Mouse (Mus musculus): ENCODE measurements around the gene Snrpa. TPM values are rescaled to one million over a fixed set of nuclear protein-coding genes. Genes with fewer than 3 reads are reported as not detected.

Gene Snrpa
- polyA plus RNA-seq, 1 experiment from 2014 or later, result 363 TPM

DNA sequence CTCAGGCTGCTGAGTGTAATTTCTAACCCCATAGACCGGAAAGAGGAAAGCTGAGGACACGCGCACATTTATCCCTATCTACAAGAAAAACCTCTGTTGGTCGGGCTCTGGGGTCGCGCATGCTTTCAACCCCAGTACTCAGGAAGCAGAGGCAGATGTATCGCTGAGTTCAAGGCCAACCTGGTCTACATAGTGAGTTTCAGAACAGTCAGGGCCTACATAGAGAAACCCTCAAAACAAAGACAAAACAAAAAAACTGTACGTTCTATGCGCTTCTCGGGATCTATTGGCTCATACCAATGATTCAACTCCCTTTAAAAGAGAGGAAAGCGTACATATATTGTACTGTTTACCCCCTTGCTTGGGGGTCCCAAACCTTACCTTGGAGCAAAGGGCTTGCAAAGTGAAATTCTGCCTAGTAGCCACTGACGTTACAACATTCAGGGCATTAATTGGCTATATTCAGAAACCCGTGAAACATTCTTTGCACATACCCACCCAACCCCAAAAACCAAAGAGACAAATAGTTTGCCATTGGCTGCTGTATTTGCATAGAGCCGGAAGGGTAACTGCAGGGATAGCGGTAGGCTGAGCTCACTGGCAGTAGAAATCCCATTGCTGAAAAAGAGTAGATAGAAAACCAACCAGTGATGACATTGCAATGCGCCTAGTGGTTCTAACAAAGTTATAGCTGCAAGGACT is 16.7 kb downstream of the Snrpa start:
- ATAC-seq (ENCODE audit: insufficient read depth, low FRiP score, low TSS enrichment) (no peak), DNase-seq (ENCODE audit: low spot score) (peak; percentile 3)
- H3K9me3 ChIP-seq (ENCODE audit: control insufficient read depth, low read length), result no peaks in the 10 kb centered on the region
- peak overlapping the region; percentile 83; the same call in 1 of the 2 replicates for H3K27ac ChIP-seq (ENCODE audit: low read depth, low read length)
- H3K9ac ChIP-seq (ENCODE audit: low read length), result no peak overlapping the region
- peaks cover 5% of the 10 kb centered on the region for H3K4me1 ChIP-seq (ENCODE audit: control insufficient read depth, insufficient read depth, low read length)
- H3K4me3 ChIP-seq (ENCODE audit: low read depth, low read length), result peak overlapping the region; percentile 65
- 47% methylated on average over 16 of the region's 16 CpGs for WGBS
- peak overlapping the region; percentile 43 for H3K4me2 ChIP-seq (ENCODE audit: low read depth)
- H3K36me3 ChIP-seq (ENCODE audit: control insufficient read depth, insufficient read depth, low read length), result no peaks in the 10 kb centered on the region; the same call in 1 of the 2 replicates
- H3K27me3 ChIP-seq (ENCODE audit: control insufficient read depth, insufficient read depth, low read length), result no peaks in the 10 kb centered on the region

DNA sequence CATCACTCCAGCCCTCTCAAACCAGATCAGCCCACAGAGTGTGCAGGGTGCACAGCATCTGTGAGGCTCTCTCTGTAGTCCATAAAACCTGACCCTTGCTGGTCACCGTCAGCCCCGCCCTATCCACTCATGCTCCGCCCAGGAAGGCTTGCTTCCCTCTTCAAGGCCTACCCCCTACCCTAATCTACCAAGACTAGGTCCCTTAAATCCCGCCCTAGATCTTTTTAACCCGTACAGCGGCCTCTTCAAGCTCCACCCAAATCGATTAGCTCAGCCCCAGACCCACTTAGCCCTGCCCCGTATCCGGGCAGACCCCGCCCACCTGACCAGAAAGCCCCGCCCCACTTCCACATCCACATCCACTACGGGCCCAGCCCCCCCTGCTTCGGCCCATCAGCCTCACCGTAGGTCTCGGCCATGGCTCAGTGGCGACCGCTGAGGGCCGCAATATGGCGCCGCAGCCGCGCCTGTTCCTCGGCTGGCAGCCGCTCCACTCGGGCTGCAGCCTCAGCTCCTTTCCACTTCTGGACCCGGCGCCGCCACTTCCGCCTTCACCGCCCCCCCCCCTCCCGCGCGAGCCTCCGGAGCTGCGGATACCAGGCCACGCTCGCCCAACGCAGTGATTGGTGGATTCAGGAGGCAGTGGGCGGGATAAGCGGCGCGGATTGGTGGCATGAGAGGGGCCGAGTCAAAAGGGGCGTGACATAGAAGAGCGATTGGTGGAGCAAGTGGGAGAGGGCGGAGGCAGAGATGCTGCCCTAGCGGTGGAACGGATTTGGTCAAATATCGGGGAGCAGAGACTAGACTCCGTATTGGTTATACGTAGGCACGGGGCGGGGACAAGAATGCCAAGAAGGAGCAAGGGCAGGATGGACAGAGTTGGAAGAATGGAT is 17.5 kb downstream of the Snrpa start, which contains the start of gene Rab4b:
TSS of gene Rab4b (minus strand) at position 573 of the 893 bp plus-strand sequence.
- Histone ChIP-seq H3K27me3 (ENCODE audit: control insufficient read depth, insufficient read depth, low read length) (no peaks in the 10 kb centered on the region), H3K4me2 (ENCODE audit: low read depth) (peak within 1 kb of the TSS; percentile 55), H3K27ac (ENCODE audit: low read depth, low read length) (peak within 1 kb of the TSS; percentile 83), H3K36me3 (ENCODE audit: control insufficient read depth, insufficient read depth, low read length) (no peaks in the 10 kb centered on the region; the same call in 1 of the 2 replicates), H3K4me1 (ENCODE audit: control insufficient read depth, insufficient read depth, low read length) (peaks cover 5% of the 10 kb centered on the region), H3K9ac (ENCODE audit: low read length) (peak within 1 kb of the TSS; percentile 52), H3K9me3 (ENCODE audit: control insufficient read depth, low read length) (no peaks in the 10 kb centered on the region), H3K4me3 (ENCODE audit: low read depth, low read length) (peak within 1 kb of the TSS; percentile 65)
- peak; percentile 99 for DNase-seq (ENCODE audit: low spot score)
- WGBS, result under 1% methylated on average over 50 of the region's 53 CpGs
- ATAC-seq (ENCODE audit: insufficient read depth, low FRiP score, low TSS enrichment), result peak; percentile 98

GRCm38 (mm10) chr7:27177942-27178323 is 18.1 kb downstream of the Snrpa start:
- 24% methylated on average over 4 of the region's 4 CpGs for WGBS
- peak overlapping the region; percentile 52 for H3K9ac ChIP-seq (ENCODE audit: low read length)
- ATAC-seq (ENCODE audit: insufficient read depth, low FRiP score, low TSS enrichment), result no peak
- no peaks in the 10 kb centered on the region for H3K9me3 ChIP-seq (ENCODE audit: control insufficient read depth, low read length)
- no peaks in the 10 kb centered on the region for H3K27me3 ChIP-seq (ENCODE audit: control insufficient read depth, insufficient read depth, low read length)
- peaks cover 1% of the 10 kb centered on the region; the same call in 1 of the 2 replicates for H3K36me3 ChIP-seq (ENCODE audit: control insufficient read depth, insufficient read depth, low read length)
- no peak for DNase-seq (ENCODE audit: low spot score)
- peak overlapping the region; percentile 65 for H3K4me3 ChIP-seq (ENCODE audit: low read depth, low read length)
- peak overlapping the region; percentile 55 for H3K4me2 ChIP-seq (ENCODE audit: low read depth)
- peak overlapping the region; percentile 83 for H3K27ac ChIP-seq (ENCODE audit: low read depth, low read length)
- H3K4me1 ChIP-seq (ENCODE audit: control insufficient read depth, insufficient read depth, low read length), result peaks cover 5% of the 10 kb centered on the region

- no peak overlapping the region for H3K27ac ChIP-seq (ENCODE audit: low read depth, low read length)
Observed at GRCm38 (mm10) chr7:27174896-27175295, 21.2 kb downstream of the Snrpa start.

DNA sequence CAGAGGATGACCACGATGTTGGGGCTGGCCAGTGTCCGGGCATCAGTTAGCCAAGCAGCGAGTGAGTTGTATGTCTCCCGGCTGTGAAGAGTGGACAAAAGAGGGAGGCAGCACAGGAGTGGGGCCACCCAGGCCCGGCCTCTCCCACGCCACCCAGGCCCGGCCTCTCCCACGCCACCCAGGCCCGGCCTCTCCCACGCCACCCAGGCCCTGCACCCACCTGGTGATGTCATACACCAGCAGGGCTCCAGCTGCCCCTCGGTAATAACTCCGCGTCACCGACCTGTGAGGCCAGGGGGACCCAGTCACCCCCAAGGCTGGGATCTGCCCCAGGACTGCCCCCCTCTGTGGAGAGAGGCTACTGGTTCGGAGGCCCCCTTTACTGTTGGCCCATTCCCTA is 21.6 kb downstream of the Snrpa start:
- Histone ChIP-seq H3K27me3 (ENCODE audit: control insufficient read depth, insufficient read depth, low read length) (no peaks in the 10 kb centered on the region), H3K36me3 (ENCODE audit: control insufficient read depth, insufficient read depth, low read length) (peaks cover 2% of the 10 kb centered on the region; the same call in 1 of the 2 replicates), H3K27ac (ENCODE audit: low read depth, low read length) (no peak overlapping the region), H3K4me2 (ENCODE audit: low read depth) (no peak overlapping the region), H3K9me3 (ENCODE audit: control insufficient read depth, low read length) (no peaks in the 10 kb centered on the region), H3K4me1 (ENCODE audit: control insufficient read depth, insufficient read depth, low read length) (peaks cover 5% of the 10 kb centered on the region), H3K4me3 (ENCODE audit: low read depth, low read length) (no peak overlapping the region), H3K9ac (ENCODE audit: low read length) (no peak overlapping the region)
- DNase-seq (ENCODE audit: low spot score) (no peak), ATAC-seq (ENCODE audit: insufficient read depth, low FRiP score, low TSS enrichment) (no peak)
- 95% methylated on average over 14 of the region's 15 CpGs for WGBS

More at GRCm38 (mm10) chr7:27174896-27175295, 21.2 kb downstream of the Snrpa start:
- no peak for ATAC-seq (ENCODE audit: insufficient read depth, low FRiP score, low TSS enrichment)
- no peak overlapping the region for H3K9ac ChIP-seq (ENCODE audit: low read length)
- H3K4me2 ChIP-seq (ENCODE audit: low read depth), result no peak overlapping the region
- no peaks in the 10 kb centered on the region for H3K9me3 ChIP-seq (ENCODE audit: control insufficient read depth, low read length)
- H3K27me3 ChIP-seq (ENCODE audit: control insufficient read depth, insufficient read depth, low read length), result no peaks in the 10 kb centered on the region
- DNase-seq (ENCODE audit: low spot score), result no peak
- WGBS, result 96% methylated on average over 7 of the region's 7 CpGs
- H3K4me3 ChIP-seq (ENCODE audit: low read depth, low read length), result no peak overlapping the region
- H3K4me1 ChIP-seq (ENCODE audit: control insufficient read depth, insufficient read depth, low read length), result peaks cover 5% of the 10 kb centered on the region
- H3K36me3 ChIP-seq (ENCODE audit: control insufficient read depth, insufficient read depth, low read length), result peaks cover 2% of the 10 kb centered on the region; the same call in 1 of the 2 replicates

DNA sequence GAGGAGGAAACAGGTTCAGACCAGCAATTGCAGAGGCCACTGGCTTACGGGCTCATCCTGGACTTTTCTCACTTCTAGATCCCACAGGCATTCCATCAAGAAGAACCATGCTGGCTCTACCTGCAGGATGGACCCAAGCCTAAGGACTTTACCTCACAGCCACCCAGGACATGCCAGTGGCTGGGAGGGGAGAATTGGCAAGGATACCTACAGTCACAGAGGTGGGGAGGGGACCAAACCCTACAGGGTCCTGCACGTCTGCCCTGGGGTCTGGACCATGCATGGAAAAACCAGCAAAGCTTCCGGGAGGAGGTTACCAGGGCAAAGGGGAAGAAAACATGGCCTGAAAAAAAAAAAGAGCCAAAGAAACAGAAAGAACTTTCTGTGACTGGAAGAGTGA is 25.1 kb downstream of the Snrpa start:
- H3K4me3 ChIP-seq (ENCODE audit: low read depth, low read length), result no peak overlapping the region
- no peak for DNase-seq (ENCODE audit: low spot score)
- WGBS, result 92% methylated on average over 3 of the region's 3 CpGs
- no peaks in the 10 kb centered on the region for H3K27me3 ChIP-seq (ENCODE audit: control insufficient read depth, insufficient read depth, low read length)
- no peaks in the 10 kb centered on the region for H3K9me3 ChIP-seq (ENCODE audit: control insufficient read depth, low read length)
- H3K4me2 ChIP-seq (ENCODE audit: low read depth), result no peak overlapping the region
- peaks cover 2% of the 10 kb centered on the region; the same call in 1 of the 2 replicates for H3K36me3 ChIP-seq (ENCODE audit: control insufficient read depth, insufficient read depth, low read length)
- no peak overlapping the region for H3K9ac ChIP-seq (ENCODE audit: low read length)
- ATAC-seq (ENCODE audit: insufficient read depth, low FRiP score, low TSS enrichment), result no peak
- no peak overlapping the region for H3K27ac ChIP-seq (ENCODE audit: low read depth, low read length)
- H3K4me1 ChIP-seq (ENCODE audit: control insufficient read depth, insufficient read depth, low read length), result no peaks in the 10 kb centered on the region; the same call in 1 of the 2 replicates

GRCm38 (mm10) chr7:27168371-27168770 is 27.7 kb downstream of the Snrpa start:
- H3K27ac ChIP-seq (ENCODE audit: low read depth, low read length), result no peak overlapping the region
- H3K4me1 ChIP-seq (ENCODE audit: control insufficient read depth, insufficient read depth, low read length), result peaks cover 20% of the 10 kb centered on the region
- no peak overlapping the region for H3K9ac ChIP-seq (ENCODE audit: low read length)
- H3K27me3 ChIP-seq (ENCODE audit: control insufficient read depth, insufficient read depth, low read length), result no peaks in the 10 kb centered on the region
- no peak for ATAC-seq (ENCODE audit: insufficient read depth, low FRiP score, low TSS enrichment)
- WGBS, result 91% methylated on average over 5 of the region's 5 CpGs
- peaks cover 2% of the 10 kb centered on the region; the same call in 1 of the 2 replicates for H3K36me3 ChIP-seq (ENCODE audit: control insufficient read depth, insufficient read depth, low read length)
- H3K4me2 ChIP-seq (ENCODE audit: low read depth), result no peak overlapping the region
- no peak for DNase-seq (ENCODE audit: low spot score)
- no peak overlapping the region for H3K4me3 ChIP-seq (ENCODE audit: low read depth, low read length)
- H3K9me3 ChIP-seq (ENCODE audit: control insufficient read depth, low read length), result no peaks in the 10 kb centered on the region

DNA sequence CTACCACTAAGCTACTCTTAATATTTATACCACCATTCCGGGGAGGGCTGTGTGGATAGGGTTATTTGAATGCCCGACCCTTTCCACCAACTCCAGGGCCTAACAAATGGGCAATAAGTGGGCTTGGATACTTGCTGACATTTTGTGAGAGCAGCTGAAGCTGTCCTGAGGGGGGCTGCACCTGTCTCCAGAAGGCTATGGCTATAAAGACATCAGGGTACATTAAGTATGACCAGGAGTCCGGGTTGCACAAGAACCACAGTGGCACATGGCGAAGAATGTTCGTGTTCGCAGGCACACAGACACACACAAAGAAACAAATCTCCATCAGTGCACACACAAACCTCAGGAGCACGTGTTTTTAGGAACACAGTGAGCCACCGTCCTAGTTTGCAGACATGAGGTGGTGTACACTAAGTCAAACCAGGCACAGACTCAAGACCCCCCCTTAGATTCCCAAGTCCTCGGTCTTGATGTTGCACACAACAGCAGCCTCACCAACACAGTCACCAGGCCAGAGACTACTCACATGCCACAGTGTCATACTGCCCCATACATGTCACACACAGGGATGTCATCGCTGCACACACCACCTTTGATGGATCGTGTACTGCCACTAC is 28.5 kb downstream of the Snrpa start:
- no peaks in the 10 kb centered on the region for H3K9me3 ChIP-seq (ENCODE audit: control insufficient read depth, low read length)
- H3K36me3 ChIP-seq (ENCODE audit: control insufficient read depth, insufficient read depth, low read length), result no peaks in the 10 kb centered on the region
- no peak for DNase-seq (ENCODE audit: low spot score)
- peak overlapping the region; percentile 72 for H3K4me3 ChIP-seq (ENCODE audit: low read depth, low read length)
- H3K9ac ChIP-seq (ENCODE audit: low read length), result peak overlapping the region; percentile 33
- H3K4me1 ChIP-seq (ENCODE audit: control insufficient read depth, insufficient read depth, low read length), result peaks cover 20% of the 10 kb centered on the region
- 0 out of 2 replicates have a peak overlapping the region, but pooled peaks have one; percentile 60 for H3K27ac ChIP-seq (ENCODE audit: low read depth, low read length)
- no peaks in the 10 kb centered on the region for H3K27me3 ChIP-seq (ENCODE audit: control insufficient read depth, insufficient read depth, low read length)
- no peak for ATAC-seq (ENCODE audit: insufficient read depth, low FRiP score, low TSS enrichment)
- 75% methylated on average over 11 of the region's 11 CpGs for WGBS
- H3K4me2 ChIP-seq (ENCODE audit: low read depth), result peak overlapping the region; percentile 63

All from neural tube, embryonic 11.5 days (tissue).